Mouse (Mus musculus): ENCODE measurements around the gene Epha6. TPM values are rescaled to one million over a fixed set of nuclear protein-coding genes. Genes with fewer than 3 reads are reported as not detected.

The Epha6 gene
- polyA plus RNA-seq, 1 experiment = not detected

DNA sequence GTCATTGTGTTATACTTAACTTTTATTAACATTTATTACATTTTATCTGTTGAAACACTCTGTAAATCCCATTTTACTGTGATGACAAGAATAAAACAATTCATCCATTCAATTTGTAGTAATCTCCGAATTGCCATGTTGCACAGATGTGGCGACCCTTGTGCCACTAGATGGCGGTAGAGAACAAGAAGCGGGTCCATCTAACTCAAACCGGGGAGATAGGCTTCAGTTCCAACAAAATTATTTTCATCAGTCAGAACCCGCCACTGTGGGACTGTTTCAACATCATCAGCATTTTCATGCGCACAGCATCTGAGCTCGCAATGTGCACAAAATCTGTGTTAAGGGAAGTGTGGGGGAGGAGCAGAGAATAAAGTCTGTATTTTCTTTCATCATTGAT is 921.9 kb downstream of the Epha6 start:
- Histone ChIP-seq H3K4me3 (ENCODE audit: low read depth, low read length) (no peak overlapping the region), H3K27ac (ENCODE audit: insufficient read depth, low read depth, low read length) (no peak overlapping the region), H3K4me1 (ENCODE audit: control insufficient read depth, insufficient read depth, insufficient read length, low read length) (no peaks in the 10 kb centered on the region), H3K36me3 (ENCODE audit: control insufficient read depth, insufficient read depth, low read length) (no peaks in the 10 kb centered on the region), H3K27me3 (ENCODE audit: control insufficient read depth, insufficient read depth, low read length) (no peaks in the 10 kb centered on the region)
- WGBS = 8% methylated on average over 8 of the region's 8 CpGs
- TF ChIP-seq POLR2A (IDR thresholded peaks at IDR 0.05; ENCODE audit: low read depth, low read length) (no peak), CTCF (IDR thresholded peaks at IDR 0.05; ENCODE audit: extremely low read depth, insufficient read length, insufficient replicate concordance, low read depth, low read length) (peak; percentile 77; the same call in 1 of the 2 replicates)

DNA sequence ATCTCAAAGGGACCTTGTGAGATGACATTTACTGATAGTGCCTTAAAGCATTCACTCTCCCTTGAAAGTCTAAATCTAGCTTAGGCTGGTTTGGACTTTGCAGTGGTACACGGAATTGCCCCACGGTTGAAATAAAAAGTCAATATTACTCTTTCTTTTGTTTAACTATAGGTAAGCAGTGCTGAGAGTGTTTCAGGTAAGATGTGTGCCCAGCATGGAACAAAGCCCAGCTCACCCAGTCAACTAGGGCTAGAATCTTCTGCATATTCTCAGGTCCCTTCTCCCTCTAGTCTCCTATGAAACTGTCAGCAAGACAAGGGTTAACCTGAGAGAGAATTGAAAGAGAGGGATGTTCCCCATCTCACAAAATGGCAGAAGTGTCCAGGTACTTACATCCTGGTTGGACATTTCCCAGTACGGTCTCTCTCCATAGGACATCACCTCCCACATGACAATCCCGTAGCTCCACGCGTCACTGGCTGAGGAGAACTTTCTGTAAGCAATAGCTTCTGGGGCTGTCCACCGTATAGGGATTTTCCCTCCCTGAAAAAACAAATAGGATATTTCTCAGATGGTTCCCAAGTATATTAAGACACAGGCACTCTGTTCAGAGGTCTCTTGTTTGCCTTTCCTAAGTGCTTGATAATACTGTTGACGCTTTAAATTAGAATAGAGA is 923.0 kb downstream of the Epha6 start:
- 64% methylated on average over 8 of the region's 8 CpGs for WGBS
- H3K4me1 ChIP-seq (ENCODE audit: control insufficient read depth, insufficient read depth, insufficient read length, low read length) = no peaks in the 10 kb centered on the region
- H3K27ac ChIP-seq (ENCODE audit: insufficient read depth, low read depth, low read length) = no peak overlapping the region
- TF ChIP-seq POLR2A (IDR thresholded peaks at IDR 0.05; ENCODE audit: low read depth, low read length) (no peak), CTCF (IDR thresholded peaks at IDR 0.05; ENCODE audit: extremely low read depth, insufficient read length, insufficient replicate concordance, low read depth, low read length) (no peak)
- no peaks in the 10 kb centered on the region for H3K36me3 ChIP-seq (ENCODE audit: control insufficient read depth, insufficient read depth, low read length)
- H3K4me3 ChIP-seq (ENCODE audit: low read depth, low read length) = no peak overlapping the region
- no peaks in the 10 kb centered on the region for H3K27me3 ChIP-seq (ENCODE audit: control insufficient read depth, insufficient read depth, low read length)

DNA sequence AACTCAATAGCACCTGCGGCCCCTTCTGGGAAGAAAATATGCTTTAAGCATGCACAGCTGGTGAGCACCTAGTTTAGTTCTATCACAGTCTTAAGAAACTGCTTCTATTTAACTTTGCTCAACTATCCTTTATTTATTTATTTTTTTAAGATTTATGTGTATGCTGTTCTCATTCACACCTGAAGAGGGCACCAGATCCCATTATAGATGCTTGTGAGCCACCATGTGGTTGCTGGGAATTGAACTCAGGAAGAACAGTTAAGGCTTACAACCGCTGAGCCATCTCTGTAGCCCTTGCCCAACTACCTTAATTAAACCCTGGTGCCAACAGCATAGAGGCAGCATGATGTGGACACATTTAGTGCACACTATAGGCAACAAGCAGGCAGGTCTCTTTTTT is 938.4 kb downstream of the Epha6 start:
- Histone ChIP-seq H3K27ac (ENCODE audit: insufficient read depth, low read depth, low read length) (no peak overlapping the region), H3K4me3 (ENCODE audit: low read depth, low read length) (no peak overlapping the region), H3K4me1 (ENCODE audit: control insufficient read depth, insufficient read depth, insufficient read length, low read length) (no peaks in the 10 kb centered on the region), H3K36me3 (ENCODE audit: control insufficient read depth, insufficient read depth, low read length) (no peaks in the 10 kb centered on the region), H3K27me3 (ENCODE audit: control insufficient read depth, insufficient read depth, low read length) (no peaks in the 10 kb centered on the region)
- no peak for TF ChIP-seq POLR2A (IDR thresholded peaks at IDR 0.05; ENCODE audit: low read depth, low read length)
- TF ChIP-seq CTCF (IDR thresholded peaks at IDR 0.05; ENCODE audit: extremely low read depth, insufficient read length, insufficient replicate concordance, low read depth, low read length) = no peak
- WGBS = 87% methylated on average over 2 of the region's 2 CpGs

DNA sequence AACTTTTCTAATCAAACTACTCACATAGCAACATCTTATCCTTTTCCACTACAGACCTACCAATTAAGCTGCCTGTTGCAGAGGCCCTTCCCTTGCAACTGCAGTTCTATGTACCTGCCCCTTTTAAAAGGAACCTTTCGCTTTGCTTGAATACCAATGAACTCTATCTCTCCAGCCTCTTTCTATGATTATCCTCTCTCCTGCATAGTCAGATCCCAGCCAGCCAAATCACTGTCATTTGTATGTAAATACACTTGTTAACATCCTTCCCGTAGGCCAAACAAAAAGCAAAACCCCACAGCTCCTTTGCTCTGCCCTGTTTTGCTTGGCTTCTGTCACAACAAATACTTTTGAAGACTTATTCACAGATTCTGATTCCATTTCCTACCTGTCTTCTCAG is 961.6 kb downstream of the Epha6 start:
- no peaks in the 10 kb centered on the region for H3K36me3 ChIP-seq (ENCODE audit: control insufficient read depth, insufficient read depth, low read length)
- H3K4me3 ChIP-seq (ENCODE audit: low read depth, low read length) = no peak overlapping the region
- no peaks in the 10 kb centered on the region for H3K27me3 ChIP-seq (ENCODE audit: control insufficient read depth, insufficient read depth, low read length)
- TF ChIP-seq POLR2A (IDR thresholded peaks at IDR 0.05; ENCODE audit: low read depth, low read length) (no peak), CTCF (IDR thresholded peaks at IDR 0.05; ENCODE audit: extremely low read depth, insufficient read length, insufficient replicate concordance, low read depth, low read length) (no peak)
- no peak overlapping the region for H3K27ac ChIP-seq (ENCODE audit: insufficient read depth, low read depth, low read length)
- no peaks in the 10 kb centered on the region for H3K4me1 ChIP-seq (ENCODE audit: control insufficient read depth, insufficient read depth, insufficient read length, low read length)
- 54% methylated on average over 2 of the region's 2 CpGs for WGBS

DNA sequence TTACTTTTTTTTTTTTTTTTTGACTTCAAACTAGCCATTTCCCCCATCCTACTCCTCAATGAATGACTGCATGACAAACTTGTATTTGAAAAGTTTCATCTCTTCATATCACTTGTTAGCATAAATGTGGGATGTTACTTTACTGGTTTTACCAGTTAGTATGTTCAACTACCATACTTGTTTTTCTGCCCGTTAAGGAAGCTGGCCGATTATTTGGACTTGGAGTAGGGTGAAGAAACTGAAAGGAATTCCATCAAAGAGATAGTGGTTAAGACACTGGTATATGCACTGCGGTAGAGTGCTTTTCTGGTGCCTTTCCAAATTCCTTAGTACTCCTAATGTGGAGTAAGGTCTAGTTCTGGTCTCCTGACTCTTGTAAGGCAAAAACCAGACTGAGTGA is 965.3 kb downstream of the Epha6 start:
- H3K36me3 ChIP-seq (ENCODE audit: control insufficient read depth, insufficient read depth, low read length) = no peaks in the 10 kb centered on the region
- no peaks in the 10 kb centered on the region for H3K4me1 ChIP-seq (ENCODE audit: control insufficient read depth, insufficient read depth, insufficient read length, low read length)
- H3K27ac ChIP-seq (ENCODE audit: insufficient read depth, low read depth, low read length) = no peak overlapping the region
- H3K27me3 ChIP-seq (ENCODE audit: control insufficient read depth, insufficient read depth, low read length) = no peaks in the 10 kb centered on the region
- no peak for TF ChIP-seq CTCF (IDR thresholded peaks at IDR 0.05; ENCODE audit: extremely low read depth, insufficient read length, insufficient replicate concordance, low read depth, low read length)
- no peak for TF ChIP-seq POLR2A (IDR thresholded peaks at IDR 0.05; ENCODE audit: low read depth, low read length)
- WGBS = 75% methylated on average over 3 of the region's 3 CpGs
- H3K4me3 ChIP-seq (ENCODE audit: low read depth, low read length) = no peak overlapping the region

DNA sequence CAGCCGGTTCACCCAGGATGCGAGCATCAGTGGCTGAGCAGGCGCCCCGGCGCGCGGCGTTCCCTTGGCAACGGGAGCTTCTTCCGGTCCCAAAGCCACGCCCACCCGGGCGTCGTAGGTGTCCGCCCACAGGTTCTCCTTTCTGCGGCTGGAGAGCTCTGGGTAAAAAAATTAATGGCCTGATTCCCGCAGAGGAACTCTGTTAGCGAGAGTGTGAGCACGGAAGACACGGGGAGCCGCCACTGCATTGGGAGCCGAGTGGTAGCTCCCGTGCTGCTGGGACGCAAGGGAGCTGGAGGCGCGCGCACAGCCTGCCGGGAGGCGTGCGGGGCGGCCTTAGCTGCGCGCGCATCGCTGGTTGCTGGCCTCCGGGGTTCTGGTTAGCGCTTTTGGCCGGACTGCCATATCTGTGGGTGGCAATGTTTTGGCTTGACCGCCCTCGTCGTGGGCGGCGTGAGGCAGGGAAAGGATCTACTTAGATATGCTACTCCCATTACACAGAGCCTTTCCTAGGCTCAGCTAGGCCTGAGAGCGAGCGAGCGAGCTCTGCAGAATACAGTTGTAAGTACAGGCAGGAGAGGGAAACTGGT is 966.1 kb downstream of the Epha6 start, which contains the start of gene Arl6:
Gene Arl6 (minus strand): TSS at position 290 of the 590 bp plus-strand sequence.
- H3K4me3 ChIP-seq (ENCODE audit: low read depth, low read length) = peak within 1 kb of the TSS; percentile 82
- H3K4me1 ChIP-seq (ENCODE audit: control insufficient read depth, insufficient read depth, insufficient read length, low read length) = no peaks in the 10 kb centered on the region
- TF ChIP-seq CTCF (IDR thresholded peaks at IDR 0.05; ENCODE audit: extremely low read depth, insufficient read length, insufficient replicate concordance, low read depth, low read length) (no peak), POLR2A (IDR thresholded peaks at IDR 0.05; ENCODE audit: low read depth, low read length) (peak; percentile 34; the same call in 1 of the 2 replicates)
- WGBS = 1% methylated on average over 46 of the region's 46 CpGs
- H3K36me3 ChIP-seq (ENCODE audit: control insufficient read depth, insufficient read depth, low read length) = no peaks in the 10 kb centered on the region
- H3K27me3 ChIP-seq (ENCODE audit: control insufficient read depth, insufficient read depth, low read length) = no peaks in the 10 kb centered on the region
- peak within 1 kb of the TSS; percentile 67 for H3K27ac ChIP-seq (ENCODE audit: insufficient read depth, low read depth, low read length)

DNA sequence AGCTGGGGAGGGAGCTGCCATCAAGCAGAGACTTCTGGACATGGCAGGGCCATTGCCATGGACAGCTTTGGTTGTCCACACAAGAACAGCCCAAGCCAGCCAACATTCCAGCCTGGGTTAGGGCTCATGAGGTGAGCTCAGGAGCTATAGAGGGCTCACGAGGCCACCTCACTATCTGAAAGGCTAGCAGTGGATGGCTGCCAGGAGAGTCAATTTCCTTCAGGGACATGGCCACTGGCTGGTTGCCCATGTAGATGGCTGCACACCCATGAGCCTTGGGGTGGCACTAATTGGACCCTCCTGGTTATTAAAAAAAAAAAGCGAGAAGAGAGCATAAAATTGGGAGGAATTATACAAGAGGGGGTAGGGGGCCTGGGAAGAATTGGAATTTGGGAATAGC is 970.7 kb downstream of the Epha6 start:
- no peak overlapping the region for H3K4me3 ChIP-seq (ENCODE audit: low read depth, low read length)

More for the DNA sequence above, 970.7 kb downstream of the Epha6 start:
- TF ChIP-seq CTCF (IDR thresholded peaks at IDR 0.05; ENCODE audit: extremely low read depth, insufficient read length, insufficient replicate concordance, low read depth, low read length) (no peak), POLR2A (IDR thresholded peaks at IDR 0.05; ENCODE audit: low read depth, low read length) (no peak)
- 68% methylated on average over 2 of the region's 2 CpGs for WGBS
- no peak overlapping the region for H3K27ac ChIP-seq (ENCODE audit: insufficient read depth, low read depth, low read length)
- no peaks in the 10 kb centered on the region for H3K27me3 ChIP-seq (ENCODE audit: control insufficient read depth, insufficient read depth, low read length)
- no peaks in the 10 kb centered on the region for H3K36me3 ChIP-seq (ENCODE audit: control insufficient read depth, insufficient read depth, low read length)
- H3K4me1 ChIP-seq (ENCODE audit: control insufficient read depth, insufficient read depth, insufficient read length, low read length) = no peaks in the 10 kb centered on the region
